Mouse (Mus musculus) liver, embryonic 16.5 days (tissue): ENCODE results near the gene Sept12. TPM values are rescaled to one million over a fixed set of nuclear protein-coding genes. Genes with fewer than 3 reads are reported as not detected.

Experiments
- ATAC-seq: fragments of 200-750 bp; cut with Nextera tagmentation; 2 replicates; pipeline ENCODE4 v1.8.0; 2017; ENCODE audit warnings: low read depth, mild to moderate bottlenecking, moderate number of reproducible peaks, moderate library complexity
- H3K27ac ChIP-seq: fragments of 300-500 bp; sonication (generic); 2 replicates; pipeline ENCODE4 v1.5.1; 2014; ENCODE audit warnings: mild to moderate bottlenecking, low read length
- H3K27me3 ChIP-seq: fragments of 300-500 bp; sonication (generic); 2 replicates; pipeline ENCODE4 v1.6.1; 2014; ENCODE audit warnings: low read depth, low read length, mixed read lengths; ENCODE audit not compliant: control insufficient read depth, insufficient read depth
- H3K36me3 ChIP-seq: fragments of 300-500 bp; sonication (generic); 2 replicates; pipeline ENCODE4 v1.6.1; 2014; ENCODE audit warnings: mild to moderate bottlenecking; ENCODE audit not compliant: control insufficient read depth, insufficient read depth
- H3K4me1 ChIP-seq: fragments of 300-500 bp; sonication (generic); 2 replicates; pipeline ENCODE4 v1.6.1; 2014; ENCODE audit warnings: low read depth, low read length, mixed read lengths; ENCODE audit not compliant: control insufficient read depth
- H3K4me2 ChIP-seq: fragments of 300-500 bp; sonication (generic); 2 replicates; pipeline ENCODE4 v1.6.1; 2014; ENCODE audit warnings: low read depth, low read length, mixed read lengths
- H3K4me3 ChIP-seq: fragments of 300-500 bp; sonication (generic); 2 replicates; pipeline ENCODE4 v1.5.1; 2014; ENCODE audit warnings: low read depth, mild to moderate bottlenecking, low read length
- H3K9ac ChIP-seq: fragments of 300-500 bp; sonication (generic); 2 replicates; pipeline ENCODE4 v1.6.1; 2014; ENCODE audit warnings: low read depth, low read length
- H3K9me3 ChIP-seq: fragments of 300-500 bp; sonication (generic); replicated peaks from 2 replicates; pipeline ENCODE4 v1.6.1; 2016; ENCODE audit warnings: low read length; ENCODE audit not compliant: control insufficient read depth
- WGBS: fragments of 180-500 bp; shearing (Covaris S2); extraction: QIAGEN DNeasy Blood & Tissue Kit; methylation state at CpG from one replicate; pipeline ENCODE4 v1.1.7; 2014; ENCODE audit not compliant: insufficient replicate concordance; 5-methylcytosine and 5-hydroxymethylcytosine counted together
- polyA plus RNA-seq: library from polyadenylated mRNA; unstranded; fragments of >200 nt; fragmentation: Nextera tagmentation; extraction: Ambion mirVana; gene quantifications from 2 replicates; pipeline ENCODE4 v1.2.1, GENCODE M21; 2015

The Sept12 gene
- polyA plus RNA-seq, 1 experiment from 2014 or later: not detected

GRCm38 (mm10) chr16:5012036-5013005 lies 14.7 kb upstream of the Sept12 start:
- peak overlapping the region; percentile 76 for H3K27ac ChIP-seq
- peaks cover 24% of the 10 kb centered on the region for H3K36me3 ChIP-seq
- no peaks in the 10 kb centered on the region for H3K9me3 ChIP-seq
- WGBS: 41% methylated on average over 13 of the region's 13 CpGs
- peak overlapping the region; percentile 64 for H3K9ac ChIP-seq
- H3K4me3 ChIP-seq: peak overlapping the region; percentile 75
- H3K4me1 ChIP-seq: peaks cover 23% of the 10 kb centered on the region
- peak overlapping the region; percentile 95 for H3K4me2 ChIP-seq
- H3K27me3 ChIP-seq: no peaks in the 10 kb centered on the region
- peak; percentile 25 for ATAC-seq

DNA sequence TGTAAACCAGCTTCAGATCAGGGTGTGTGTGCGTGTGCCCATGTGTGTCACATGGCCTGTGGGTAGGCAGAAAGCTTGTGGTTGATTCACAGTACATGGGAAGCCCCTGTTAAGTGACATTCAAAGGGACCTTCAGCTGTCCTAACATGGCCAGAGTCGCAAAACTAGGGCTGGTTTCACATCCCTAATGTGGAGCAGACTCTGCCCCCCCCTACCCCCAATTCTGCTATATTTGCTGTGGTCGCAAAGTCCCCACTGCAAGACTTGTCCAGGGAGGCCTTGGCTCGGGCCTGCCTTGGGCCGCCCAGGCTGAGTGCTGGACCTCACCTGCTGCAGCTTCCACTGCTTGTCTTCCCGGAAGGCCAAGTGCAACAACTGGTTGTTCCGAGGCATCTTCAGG lies 13.6 kb upstream of the Sept12 start:
- Histone ChIP-seq H3K4me1 (peaks cover 23% of the 10 kb centered on the region), H3K9ac (no peak overlapping the region), H3K4me2 (no peak overlapping the region), H3K27me3 (no peaks in the 10 kb centered on the region), H3K4me3 (no peak overlapping the region), H3K9me3 (no peaks in the 10 kb centered on the region), H3K36me3 (peaks cover 17% of the 10 kb centered on the region), H3K27ac (0 out of 2 replicates have a peak overlapping the region, but pooled peaks have one; percentile 35)
- 48% methylated on average over 7 of the region's 7 CpGs for WGBS
- no peak for ATAC-seq

DNA sequence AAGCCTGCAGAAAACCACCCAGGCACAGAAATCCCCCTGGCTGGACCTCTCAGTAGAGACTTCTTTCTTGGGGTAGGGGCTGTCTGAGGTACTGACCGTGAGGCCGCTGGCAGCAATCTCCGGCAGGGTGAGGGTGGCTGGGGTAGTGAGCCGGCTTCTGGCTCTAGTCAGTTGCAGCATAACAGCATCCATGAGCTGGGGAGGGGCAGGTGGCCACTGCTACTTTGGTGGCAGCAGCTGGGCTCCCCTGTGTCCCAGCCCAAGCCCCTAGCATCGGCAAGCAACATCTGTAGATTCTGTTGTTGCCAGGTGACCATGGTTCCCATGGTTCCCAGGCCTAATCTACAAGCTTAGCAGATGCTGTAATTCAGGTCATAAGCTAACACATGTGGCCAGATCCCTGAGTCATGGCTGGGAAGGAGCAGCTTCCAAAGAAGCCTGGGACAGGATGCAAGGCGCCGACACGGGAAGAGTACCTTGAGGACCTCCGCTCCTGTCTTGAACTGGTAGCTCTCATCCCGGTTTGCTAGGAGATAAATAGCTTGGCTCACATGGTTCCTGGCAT lies 12.8 kb upstream of the Sept12 start:
- no peaks in the 10 kb centered on the region for H3K27me3 ChIP-seq
- H3K9me3 ChIP-seq: no peaks in the 10 kb centered on the region
- H3K27ac ChIP-seq: peak overlapping the region; percentile 25
- H3K36me3 ChIP-seq: peaks cover 9% of the 10 kb centered on the region
- H3K4me2 ChIP-seq: 0 out of 2 replicates have a peak overlapping the region, but pooled peaks have one; percentile 15
- no peak overlapping the region for H3K9ac ChIP-seq
- 73% methylated on average over 10 of the region's 10 CpGs for WGBS
- H3K4me1 ChIP-seq: peaks cover 23% of the 10 kb centered on the region
- no peak overlapping the region for H3K4me3 ChIP-seq
- ATAC-seq: no peak

DNA sequence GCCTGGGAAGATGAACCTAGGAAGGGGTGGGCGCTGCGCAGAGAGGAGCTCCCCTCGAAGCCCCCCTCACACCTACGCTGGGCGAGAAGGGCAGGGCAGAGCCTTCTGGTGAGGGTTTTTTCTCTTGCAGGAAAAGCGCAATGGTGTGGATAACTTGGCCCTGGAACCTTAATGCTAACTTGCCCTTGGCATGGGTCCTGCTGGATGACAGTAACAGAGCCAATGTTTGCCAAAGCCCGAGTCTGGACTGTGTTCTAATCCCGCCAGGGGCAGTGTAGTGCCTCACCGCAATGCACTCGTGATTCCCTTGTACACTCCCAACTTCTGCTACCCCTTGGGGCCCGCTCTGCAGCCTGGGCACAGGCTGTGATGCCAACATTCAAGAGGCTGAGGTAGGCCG lies 10.4 kb upstream of the Sept12 start:
- no peaks in the 10 kb centered on the region for H3K36me3 ChIP-seq
- no peak overlapping the region for H3K4me3 ChIP-seq
- WGBS: 64% methylated on average over 12 of the region's 12 CpGs
- H3K4me1 ChIP-seq: peaks cover 22% of the 10 kb centered on the region
- H3K4me2 ChIP-seq: no peak overlapping the region
- H3K9me3 ChIP-seq: no peaks in the 10 kb centered on the region
- H3K9ac ChIP-seq: no peak overlapping the region
- no peaks in the 10 kb centered on the region for H3K27me3 ChIP-seq
- H3K27ac ChIP-seq: no peak overlapping the region
- no peak for ATAC-seq

DNA sequence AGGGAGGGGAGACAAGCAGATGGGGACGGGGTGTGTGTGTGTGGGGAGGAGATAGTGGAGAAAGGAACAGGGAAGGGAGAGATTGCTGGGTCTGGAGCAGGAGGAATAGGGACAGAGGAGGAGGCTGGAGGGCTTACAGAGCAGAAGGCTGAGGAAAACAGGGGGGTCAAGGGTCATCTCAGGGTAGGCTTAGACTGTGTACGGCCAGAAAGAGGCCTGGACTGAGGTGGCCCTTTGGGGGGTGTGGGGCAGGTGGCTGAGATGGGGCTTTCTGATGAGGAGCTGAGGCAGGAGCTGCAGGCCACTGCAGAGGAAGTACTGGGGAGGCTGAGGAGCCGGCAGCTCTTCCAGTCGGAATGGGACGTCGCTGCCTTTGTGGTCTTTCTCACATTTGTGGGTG lies 9.8 kb upstream of the Sept12 start:
- WGBS: 52% methylated on average over 6 of the region's 6 CpGs
- H3K36me3 ChIP-seq: no peaks in the 10 kb centered on the region
- H3K27ac ChIP-seq: no peak overlapping the region
- H3K4me1 ChIP-seq: peaks cover 17% of the 10 kb centered on the region
- H3K9ac ChIP-seq: no peak overlapping the region
- no peak overlapping the region for H3K4me2 ChIP-seq
- peak; percentile 4; the same call in 1 of the 2 replicates for ATAC-seq
- H3K4me3 ChIP-seq: no peak overlapping the region
- no peaks in the 10 kb centered on the region for H3K27me3 ChIP-seq
- H3K9me3 ChIP-seq: no peaks in the 10 kb centered on the region

- no peak within 1 kb of the TSS for H3K4me3 ChIP-seq
- no peak within 1 kb of the TSS for H3K4me2 ChIP-seq
- peak; percentile 48 for ATAC-seq
- H3K9ac ChIP-seq: no peak within 1 kb of the TSS
- H3K36me3 ChIP-seq: no peaks in the 10 kb centered on the region
- H3K27me3 ChIP-seq: no peaks in the 10 kb centered on the region
- WGBS: 64% methylated on average over 5 of the region's 5 CpGs
- no peaks in the 10 kb centered on the region for H3K9me3 ChIP-seq
- peaks cover 12% of the 10 kb centered on the region for H3K4me1 ChIP-seq
- H3K27ac ChIP-seq: no peak within 1 kb of the TSS
Observed at GRCm38 (mm10) chr16:5007067-5007466, 9.4 kb upstream of the Sept12 start, which contains the start of gene Smim22. Gene Smim22, plus strand, starts transcription at chr16:5007288.

DNA sequence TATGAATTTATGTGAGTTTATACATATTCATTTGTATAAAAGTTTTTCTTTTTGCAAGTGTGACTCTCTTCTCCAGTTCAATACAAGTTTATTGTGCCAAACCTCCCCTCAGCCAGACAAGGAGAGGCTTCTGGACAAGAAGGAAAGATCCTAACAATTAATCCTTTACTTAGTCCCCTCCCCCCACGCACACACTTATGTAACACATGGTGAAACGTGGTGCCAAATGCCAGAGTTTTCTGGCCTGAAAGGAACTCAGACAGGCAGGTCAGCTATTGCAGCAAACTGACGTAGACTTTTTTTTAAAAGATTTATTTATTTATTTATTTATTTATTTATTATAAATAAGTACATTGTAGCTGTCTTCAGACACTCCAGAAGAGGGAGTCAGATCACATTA lies 3.0 kb upstream of the Sept12 start:
- Histone ChIP-seq H3K4me2 (no peak overlapping the region), H3K27me3 (no peaks in the 10 kb centered on the region), H3K4me3 (no peak overlapping the region), H3K4me1 (no peaks in the 10 kb centered on the region), H3K36me3 (no peaks in the 10 kb centered on the region), H3K9me3 (no peaks in the 10 kb centered on the region), H3K9ac (no peak overlapping the region), H3K27ac (no peak overlapping the region)
- ATAC-seq: no peak
- 41% methylated on average over 3 of the region's 3 CpGs for WGBS

GRCm38 (mm10) chr16:4998984-4999383 lies 1.3 kb upstream of the Sept12 start:
- Histone ChIP-seq H3K9me3 (no peaks in the 10 kb centered on the region), H3K9ac (no peak overlapping the region), H3K36me3 (no peaks in the 10 kb centered on the region), H3K4me3 (no peak overlapping the region), H3K4me1 (no peaks in the 10 kb centered on the region), H3K27ac (no peak overlapping the region), H3K4me2 (no peak overlapping the region), H3K27me3 (no peaks in the 10 kb centered on the region)
- 42% methylated on average over 1 of the region's 1 CpGs for WGBS
- ATAC-seq: no peak

DNA sequence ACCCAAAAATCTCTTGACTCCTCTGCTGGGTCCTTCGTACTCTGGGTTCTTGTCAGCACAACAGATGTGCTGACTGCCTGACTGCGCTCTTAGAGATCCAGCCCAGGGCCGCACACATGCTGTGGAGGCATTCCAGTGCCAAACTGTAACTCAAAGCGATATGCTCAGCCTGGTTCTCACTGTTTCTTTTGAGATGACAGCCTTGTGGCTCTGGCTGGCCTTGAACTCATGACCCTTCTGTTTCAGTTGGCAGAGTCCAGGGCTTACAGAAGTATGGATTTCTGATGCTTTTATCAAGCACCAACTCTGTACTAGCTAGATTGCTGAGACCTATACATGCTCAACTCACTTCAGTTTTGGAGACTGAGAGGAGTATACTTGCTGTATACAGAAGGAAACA lies 4.4 kb downstream of the Sept12 start:
- no peak for ATAC-seq
- WGBS: 65% methylated on average over 4 of the region's 4 CpGs
- Histone ChIP-seq H3K27ac (no peak overlapping the region), H3K4me3 (no peak overlapping the region), H3K9me3 (no peaks in the 10 kb centered on the region), H3K4me2 (no peak overlapping the region), H3K9ac (no peak overlapping the region), H3K27me3 (no peaks in the 10 kb centered on the region), H3K4me1 (no peaks in the 10 kb centered on the region), H3K36me3 (no peaks in the 10 kb centered on the region)
